Mouse (Mus musculus) G1E (cell line): Measurements from ENCODE around the gene Sem1. TPM values are rescaled to one million over a fixed set of nuclear protein-coding genes. Genes with fewer than 3 reads are reported as not detected.

Experiments
- ATAC-seq: 2 replicates; pipeline ENCODE4 v1.8.0; 2016; ENCODE audit warnings: mild to moderate bottlenecking; ENCODE audit not compliant: insufficient number of reproducible peaks, poor library complexity, low FRiP score, severe bottlenecking; ENCODE audit errors: extremely low read depth
- DNase-seq: peaks from one replicate; pipeline ENCODE4 v3.0.0; 2012; ENCODE audit warnings: low spot score
- H3K27me3 ChIP-seq: 2 replicates; pipeline ENCODE4 v1.6.1; 2012; ENCODE audit warnings: mild to moderate bottlenecking, low read length, inconsistent platforms; ENCODE audit not compliant: insufficient read depth
- H3K36me3 ChIP-seq: replicated peaks from 2 replicates; pipeline ENCODE3; 2012; ENCODE audit warnings: mild to moderate bottlenecking, inconsistent platforms
- H3K4me1 ChIP-seq: 2 replicates; pipeline ENCODE4 v1.6.1; 2012; ENCODE audit warnings: low read depth, low read length, inconsistent platforms, mixed read lengths; ENCODE audit not compliant: insufficient read depth
- H3K4me3 ChIP-seq: 2 replicates; pipeline ENCODE4 v1.5.1; 2012; ENCODE audit warnings: low read depth, mild to moderate bottlenecking, inconsistent platforms, low read length, moderate library complexity, mixed read lengths
- H3K9me3 ChIP-seq: replicated peaks from 2 replicates; pipeline ENCODE4 v1.6.1; 2012; ENCODE audit warnings: inconsistent platforms
- CTCF ChIP-seq: IDR thresholded peaks from 2 replicates; pipeline ENCODE4 v1.5.1; 2012; ENCODE audit warnings: low read depth, low read length, inconsistent platforms, mixed read lengths
- GATA1 ChIP-seq: IDR thresholded peaks from 2 replicates; pipeline ENCODE4 v1.6.1; 2012; ENCODE audit warnings: borderline replicate concordance, low read length, inconsistent platforms, mixed read lengths
- GATA2 ChIP-seq: IDR thresholded peaks from 2 replicates; pipeline ENCODE4 v1.6.1; 2012; ENCODE audit warnings: low read depth, low read length, inconsistent platforms, borderline replicate concordance
- POLR2AphosphoS5 ChIP-seq: IDR thresholded peaks from 2 replicates; pipeline ENCODE4 v1.6.1; 2012; ENCODE audit warnings: low read depth, low read length, inconsistent platforms; ENCODE audit not compliant: insufficient replicate concordance
- TAL1 ChIP-seq: conservative IDR thresholded peaks from 2 replicates; pipeline ENCODE4 v1.6.1; 2012; ENCODE audit warnings: low read depth, low read length, inconsistent platforms, mixed read lengths
- polyA plus RNA-seq: library from polyadenylated mRNA; stranded (reverse); fragments of >175 nt; gene quantifications from 2 replicates; pipeline ENCODE4 v1.2.3, GENCODE M21; 2012
- total RNA-seq, 2 experiments: library from RNA; stranded (forward) in 1 of 2; stranded (reverse) in 1 of 2; fragments of 200-1000 nt in 1 of 2; fragments of >200 nt in 1 of 2; fragmentation: Nextera tagmentation in 1 of 2; gene quantifications; 2 replicates each; pipeline ENCODE4 v1.2.3; 2014 to 2017

Gene Sem1
- total and polyA plus RNA-seq, 3 experiments, result 44.3 to 164 (median 73.9) TPM

GRCm38 (mm10) chr6:6577741-6578284 is 650 bp downstream of the Sem1 start:
- Histone ChIP-seq H3K36me3 (peaks cover 9% of the 10 kb centered on the region), H3K4me3 (peak overlapping the region; percentile 81), H3K9me3 (no peaks in the 10 kb centered on the region), H3K27me3 (no peaks in the 10 kb centered on the region), H3K4me1 (peaks cover 3% of the 10 kb centered on the region)
- TF ChIP-seq POLR2AphosphoS5, result no peak
- no peak for TF ChIP-seq CTCF
- no peak for TF ChIP-seq TAL1
- ATAC-seq, result peak; percentile 18; the same call in 1 of the 2 replicates
- DNase-seq, result peak; percentile 15

GRCm38 (mm10) chr6:6577291-6577690 is 1.2 kb downstream of the Sem1 start:
- Histone ChIP-seq H3K4me1 (peaks cover 3% of the 10 kb centered on the region), H3K27me3 (no peaks in the 10 kb centered on the region), H3K9me3 (no peaks in the 10 kb centered on the region), H3K4me3 (peak overlapping the region; percentile 81), H3K36me3 (peaks cover 11% of the 10 kb centered on the region)
- no peak for DNase-seq
- ATAC-seq, result no peak
- no peak for TF ChIP-seq TAL1

- H3K9me3 ChIP-seq, result no peaks in the 10 kb centered on the region
- no peaks in the 10 kb centered on the region for H3K27me3 ChIP-seq
- peaks cover 11% of the 10 kb centered on the region for H3K36me3 ChIP-seq
- H3K4me1 ChIP-seq, result peaks cover 3% of the 10 kb centered on the region
- H3K4me3 ChIP-seq, result no peak overlapping the region
- no peak for TF ChIP-seq CTCF
- no peak for TF ChIP-seq POLR2AphosphoS5
- no peak for TF ChIP-seq GATA1
- TF ChIP-seq TAL1, result no peak
- TF ChIP-seq GATA2, result no peak
- DNase-seq, result no peak
- ATAC-seq, result no peak
Measured at GRCm38 (mm10) chr6:6575796-6576195, 2.7 kb downstream of the Sem1 start.

GRCm38 (mm10) chr6:6568436-6568835 is 10.0 kb downstream of the Sem1 start:
- no peak for DNase-seq
- Histone ChIP-seq H3K36me3 (peaks cover 13% of the 10 kb centered on the region), H3K27me3 (no peaks in the 10 kb centered on the region), H3K4me3 (no peak overlapping the region), H3K9me3 (no peaks in the 10 kb centered on the region), H3K4me1 (no peaks in the 10 kb centered on the region; the same call in 1 of the 2 replicates)
- TF ChIP-seq GATA2, result no peak
- no peak for ATAC-seq

GRCm38 (mm10) chr6:6563691-6564090 is 14.8 kb downstream of the Sem1 start:
- TF ChIP-seq GATA2 (no peak), CTCF (no peak), GATA1 (no peak), POLR2AphosphoS5 (no peak), TAL1 (no peak)
- Histone ChIP-seq H3K27me3 (no peaks in the 10 kb centered on the region), H3K4me3 (no peak overlapping the region), H3K9me3 (no peaks in the 10 kb centered on the region), H3K4me1 (no peaks in the 10 kb centered on the region; the same call in 1 of the 2 replicates), H3K36me3 (peaks cover 29% of the 10 kb centered on the region)
- no peak for ATAC-seq
- DNase-seq, result no peak

GRCm38 (mm10) chr6:6562716-6563115 is 15.7 kb downstream of the Sem1 start:
- DNase-seq (no peak), ATAC-seq (no peak)
- H3K4me3 ChIP-seq, result no peak overlapping the region
- H3K27me3 ChIP-seq, result no peaks in the 10 kb centered on the region
- no peaks in the 10 kb centered on the region; the same call in 1 of the 2 replicates for H3K4me1 ChIP-seq
- peaks cover 30% of the 10 kb centered on the region for H3K36me3 ChIP-seq
- H3K9me3 ChIP-seq, result no peaks in the 10 kb centered on the region
- no peak for TF ChIP-seq CTCF
- TF ChIP-seq GATA1, result no peak
- TF ChIP-seq TAL1, result no peak
- no peak for TF ChIP-seq GATA2
- no peak for TF ChIP-seq POLR2AphosphoS5

- no peaks in the 10 kb centered on the region for H3K9me3 ChIP-seq
- ATAC-seq, result no peak
- no peak for TF ChIP-seq TAL1
- no peak for TF ChIP-seq POLR2AphosphoS5
- TF ChIP-seq CTCF, result no peak
- TF ChIP-seq GATA2, result no peak
- TF ChIP-seq GATA1, result no peak
- peaks cover 42% of the 10 kb centered on the region for H3K36me3 ChIP-seq
- DNase-seq, result no peak
- H3K4me3 ChIP-seq, result no peak overlapping the region
- H3K27me3 ChIP-seq, result no peaks in the 10 kb centered on the region
- H3K4me1 ChIP-seq, result no peaks in the 10 kb centered on the region
Measured at GRCm38 (mm10) chr6:6557647-6558046, 20.8 kb downstream of the Sem1 start.
